Mouse (Mus musculus) cerebellum, adult 18-20 months (tissue): ENCODE measurements at regions not wholly inside any gene's neighbourhood (a gene's known extent, or its start where the extent isn't known, plus 50 kb on each side); places are given as distances from the start of the nearest gene placed in this dataset.

Experiments used
- DNase-seq, 2 experiments: peaks; one replicate each; pipeline ENCODE4 v3.0.0; 2021

GRCm38 (mm10) chr14:24956528-24957210, 469.7 kb downstream of the Rps24 start:
- peak; percentile 65 to 74 for DNase-seq

- no peak for DNase-seq
Observed at GRCm38 (mm10) chr14:24957392-24957791, 470.5 kb downstream of the Rps24 start.

GRCm38 (mm10) chr14:24958821-24959220, 471.9 kb downstream of the Rps24 start:
- no peak for DNase-seq

GRCm38 (mm10) chr14:24959401-24959800, 472.5 kb downstream of the Rps24 start:
- no peak for DNase-seq

GRCm38 (mm10) chr14:24960082-24960482, 473.2 kb downstream of the Rps24 start:
- DNase-seq: peak; percentile 90 to 95

GRCm38 (mm10) chr14:24960875-24961274, 473.9 kb downstream of the Rps24 start:
- peak; percentile 48 to 53 for DNase-seq

GRCm38 (mm10) chr14:24961721-24962120, 474.8 kb downstream of the Rps24 start:
- no peak for DNase-seq

GRCm38 (mm10) chr14:24969584-24969983, 482.7 kb downstream of the Rps24 start:
- no peak for DNase-seq

- no peak for DNase-seq
Observed at GRCm38 (mm10) chr14:24972357-24972756, 485.4 kb downstream of the Rps24 start.

- DNase-seq: peak; percentile 83 to 92
Observed at GRCm38 (mm10) chr14:24973039-24973438, 485.9 kb upstream of the Zmiz1 start.

GRCm38 (mm10) chr14:24973591-24973990, 485.4 kb upstream of the Zmiz1 start:
- peak in 1 of 2 experiments; percentile 54 for DNase-seq

GRCm38 (mm10) chr14:24982489-24982888, 476.5 kb upstream of the Zmiz1 start:
- no peak for DNase-seq

- DNase-seq: no peak
Observed at GRCm38 (mm10) chr14:24983279-24983678, 475.7 kb upstream of the Zmiz1 start.

GRCm38 (mm10) chr14:24985806-24986359, 473.1 kb upstream of the Zmiz1 start:
- DNase-seq: no peak

GRCm38 (mm10) chr14:24986404-24986803, 472.6 kb upstream of the Zmiz1 start:
- DNase-seq: no peak

GRCm38 (mm10) chr14:24993751-24994658, 465.0 kb upstream of the Zmiz1 start:
- peak; percentile 42 to 45 for DNase-seq

- DNase-seq: peak; percentile 52 to 55
Observed at GRCm38 (mm10) chr14:24995226-24995625, 463.8 kb upstream of the Zmiz1 start.

- no peak for DNase-seq
Observed at GRCm38 (mm10) chr14:24997786-24998509, 461.0 kb upstream of the Zmiz1 start.

GRCm38 (mm10) chr14:24999008-24999572, 459.9 kb upstream of the Zmiz1 start:
- no peak for DNase-seq

- DNase-seq: no peak
Observed at GRCm38 (mm10) chr14:25005241-25005946, 453.6 kb upstream of the Zmiz1 start.

- no peak for DNase-seq
Observed at GRCm38 (mm10) chr14:25011926-25012325, 447.1 kb upstream of the Zmiz1 start.
